Mouse (Mus musculus) E14TG2a.4 (cell line): ENCODE measurements around the gene Tepp.
A peak's percentile ranks its signal among the peaks of the same experiment; 100 is the strongest.

Experiments used
- CTCF ChIP-seq: conservative IDR thresholded peaks from 2 replicates; pipeline ENCODE4 v1.5.1; 2014; ENCODE audit warnings: low read length
- NANOG ChIP-seq: IDR thresholded peaks from 2 replicates; pipeline ENCODE4 v1.6.1; 2014; ENCODE audit warnings: borderline replicate concordance, low read length, mixed read lengths

GRCm38 (mm10) chr8:95344668-95345067 lies 34.3 kb downstream of the Tepp start:
- peak; percentile 41 for TF ChIP-seq CTCF
- TF ChIP-seq NANOG: no peak
